Mouse (Mus musculus): ENCODE data around the gene Cd164l2. TPM values are rescaled to one million over a fixed set of nuclear protein-coding genes. Genes with fewer than 3 reads are reported as not detected.

Gene Cd164l2
- polyA plus RNA-seq, 1 experiment from 2014 or later, result 1.1 TPM

DNA sequence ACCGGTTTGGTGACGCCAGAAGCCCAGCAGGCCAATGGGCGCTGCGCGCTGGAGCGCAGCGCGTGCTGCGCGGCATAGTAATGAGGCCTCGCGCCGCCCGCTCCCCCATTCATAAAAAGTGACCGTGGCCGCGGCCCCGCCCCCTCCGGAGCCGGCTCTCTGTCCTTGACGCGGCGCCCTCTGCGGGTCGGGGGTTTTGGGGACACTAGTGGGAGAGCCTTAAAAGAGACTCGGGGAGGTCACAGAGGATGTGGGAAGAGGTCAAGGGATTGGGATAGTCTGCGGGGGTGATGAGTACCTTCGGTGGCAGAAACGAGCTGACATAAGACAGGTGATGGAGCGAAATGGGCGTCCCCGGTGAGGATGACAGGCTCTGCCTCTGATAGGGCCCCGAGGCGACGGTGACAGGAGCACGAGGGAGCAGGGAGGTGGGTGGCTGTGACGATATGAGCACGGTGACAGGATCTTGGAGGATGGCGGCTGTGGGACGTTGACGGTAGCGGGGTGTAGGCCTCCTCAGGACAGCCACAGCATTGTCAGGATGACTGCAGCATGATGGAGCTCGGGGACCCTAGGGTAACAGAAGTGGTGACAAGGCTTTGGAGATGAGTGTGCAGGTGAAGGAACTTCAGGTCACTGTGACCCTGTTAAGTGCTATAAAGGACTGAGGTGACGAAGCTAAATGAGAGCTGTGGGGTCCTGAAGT, 784 bp downstream of the Cd164l2 start:
- peaks cover 14% of the 10 kb centered on the region for H3K4me1 ChIP-seq (replicated peaks; ENCODE audit: control insufficient read depth, insufficient read depth, low read length)
- H3K4me3 ChIP-seq (replicated peaks; ENCODE audit: low read length), result peak overlapping the region; percentile 64
- no peaks in the 10 kb centered on the region for H3K9me3 ChIP-seq (ENCODE audit: control insufficient read depth, low read length)
- peak overlapping the region; percentile 87 for H3K4me2 ChIP-seq (ENCODE audit: low read length)
- WGBS, result 1% methylated on average over 41 of the region's 44 CpGs
- peak; percentile 89 for ATAC-seq
- H3K27me3 ChIP-seq (replicated peaks; ENCODE audit: control insufficient read depth, insufficient read depth, low read length), result peaks cover 6% of the 10 kb centered on the region; the same call in 1 of the 2 replicates
- H3K27ac ChIP-seq (ENCODE audit: low read length), result no peak overlapping the region
- no peaks in the 10 kb centered on the region for H3K36me3 ChIP-seq (ENCODE audit: control insufficient read depth, insufficient read depth)
- H3K9ac ChIP-seq (replicated peaks; ENCODE audit: low read depth, low read length), result peak overlapping the region; percentile 64

DNA sequence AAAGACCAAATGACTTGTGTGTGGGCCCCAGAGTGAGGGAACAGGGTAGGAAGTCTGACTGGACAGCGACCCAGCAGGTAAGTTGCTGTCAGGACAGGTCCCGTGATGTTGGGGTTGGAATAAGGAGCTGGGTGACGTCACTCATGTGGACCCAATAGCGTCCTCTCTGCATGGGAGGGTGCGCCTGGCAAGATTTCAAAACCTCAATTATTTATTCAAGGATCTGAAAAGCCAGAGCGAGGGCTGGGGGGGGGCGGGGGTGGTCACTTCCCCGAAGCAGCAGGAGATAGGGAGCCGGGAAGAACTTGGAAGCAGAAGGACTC, 1.3 kb downstream of the Cd164l2 start:
- Histone ChIP-seq H3K4me1 (replicated peaks; ENCODE audit: control insufficient read depth, insufficient read depth, low read length) (peaks cover 14% of the 10 kb centered on the region), H3K27me3 (replicated peaks; ENCODE audit: control insufficient read depth, insufficient read depth, low read length) (peaks cover 6% of the 10 kb centered on the region; the same call in 1 of the 2 replicates), H3K4me3 (replicated peaks; ENCODE audit: low read length) (peak overlapping the region; percentile 64), H3K9ac (replicated peaks; ENCODE audit: low read depth, low read length) (no peak overlapping the region), H3K36me3 (ENCODE audit: control insufficient read depth, insufficient read depth) (no peaks in the 10 kb centered on the region), H3K27ac (ENCODE audit: low read length) (no peak overlapping the region), H3K4me2 (ENCODE audit: low read length) (peak overlapping the region; percentile 87), H3K9me3 (ENCODE audit: control insufficient read depth, low read length) (no peaks in the 10 kb centered on the region)
- peak; percentile 7; the same call in 1 of the 2 replicates for ATAC-seq
- WGBS, result 0% methylated on average over 9 of the region's 9 CpGs

DNA sequence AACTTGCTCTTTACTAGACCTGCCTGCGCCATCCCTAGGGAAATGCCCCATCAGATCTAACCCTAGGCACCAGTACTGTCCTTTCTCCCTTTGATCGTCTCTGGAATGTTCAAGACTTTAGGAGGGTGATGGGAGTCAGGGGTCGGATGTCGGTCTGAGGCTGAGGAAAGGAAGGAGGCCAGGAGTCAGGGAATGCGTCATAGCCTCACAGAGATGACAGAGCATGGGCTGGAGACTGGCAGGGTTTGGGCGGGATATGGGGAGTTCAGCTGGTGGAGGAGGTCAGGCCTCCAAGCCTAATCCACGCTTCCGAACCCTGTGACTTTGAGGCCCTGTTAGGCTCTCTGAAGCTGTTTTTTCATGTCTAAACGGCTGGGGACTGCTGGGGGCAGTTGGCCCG, 1.7 kb downstream of the Cd164l2 start:
- H3K4me2 ChIP-seq (ENCODE audit: low read length), result peak overlapping the region; percentile 87
- no peak overlapping the region for H3K4me3 ChIP-seq (replicated peaks; ENCODE audit: low read length)
- peaks cover 14% of the 10 kb centered on the region for H3K4me1 ChIP-seq (replicated peaks; ENCODE audit: control insufficient read depth, insufficient read depth, low read length)
- 6% methylated on average over 10 of the region's 10 CpGs for WGBS
- no peak overlapping the region for H3K9ac ChIP-seq (replicated peaks; ENCODE audit: low read depth, low read length)
- H3K9me3 ChIP-seq (ENCODE audit: control insufficient read depth, low read length), result no peaks in the 10 kb centered on the region
- H3K27ac ChIP-seq (ENCODE audit: low read length), result no peak overlapping the region
- ATAC-seq, result no peak
- no peaks in the 10 kb centered on the region for H3K36me3 ChIP-seq (ENCODE audit: control insufficient read depth, insufficient read depth)
- peaks cover 6% of the 10 kb centered on the region; the same call in 1 of the 2 replicates for H3K27me3 ChIP-seq (replicated peaks; ENCODE audit: control insufficient read depth, insufficient read depth, low read length)

DNA sequence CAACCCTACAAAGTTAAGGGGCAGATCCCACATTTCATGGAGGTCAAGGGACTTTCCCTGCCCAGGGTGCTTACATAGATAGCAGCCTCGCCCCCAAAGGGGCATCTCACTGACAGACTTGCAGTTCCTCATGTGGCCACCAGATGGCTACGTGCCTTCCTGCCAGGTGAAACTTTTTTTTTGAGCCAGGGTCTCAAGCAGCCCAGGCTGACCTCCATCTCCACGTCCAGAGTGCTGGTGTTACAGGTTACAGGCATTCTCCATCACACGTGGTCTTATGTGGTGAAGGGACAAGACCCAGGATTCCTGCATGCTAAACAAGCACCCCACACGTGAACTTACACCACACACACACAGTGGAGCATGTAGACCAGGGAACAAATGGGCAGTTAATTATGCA, 5.7 kb downstream of the Cd164l2 start:
- Histone ChIP-seq H3K4me3 (replicated peaks; ENCODE audit: low read length) (no peak overlapping the region), H3K9ac (replicated peaks; ENCODE audit: low read depth, low read length) (no peak overlapping the region), H3K27ac (ENCODE audit: low read length) (no peak overlapping the region), H3K27me3 (replicated peaks; ENCODE audit: control insufficient read depth, insufficient read depth, low read length) (peaks cover 10% of the 10 kb centered on the region), H3K4me2 (ENCODE audit: low read length) (no peak overlapping the region), H3K4me1 (replicated peaks; ENCODE audit: control insufficient read depth, insufficient read depth, low read length) (peaks cover 11% of the 10 kb centered on the region), H3K9me3 (ENCODE audit: control insufficient read depth, low read length) (no peaks in the 10 kb centered on the region), H3K36me3 (ENCODE audit: control insufficient read depth, insufficient read depth) (no peaks in the 10 kb centered on the region)
- ATAC-seq, result no peak
- under 1% methylated on average over 5 of the region's 5 CpGs for WGBS

DNA sequence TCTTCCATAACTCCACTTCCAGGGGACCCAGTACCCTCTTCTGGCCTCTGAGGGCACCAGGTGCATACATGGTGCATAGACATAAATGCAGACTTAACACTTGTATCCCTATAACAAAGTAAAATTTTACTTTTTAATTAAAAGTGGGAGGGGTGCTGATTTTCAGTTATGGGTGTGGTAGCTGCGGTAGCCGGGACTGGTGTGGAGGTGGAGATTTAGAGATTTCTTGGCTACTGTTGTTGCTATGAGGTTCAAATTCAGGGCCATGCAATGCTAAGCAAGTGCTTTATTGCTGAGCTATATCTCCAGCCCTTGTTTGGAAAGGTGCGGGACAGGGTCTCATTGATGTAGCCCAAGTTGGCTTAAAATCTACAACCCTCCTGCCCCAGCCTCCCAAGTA, 6.8 kb downstream of the Cd164l2 start:
- ATAC-seq, result no peak
- 88% methylated on average over 3 of the region's 3 CpGs for WGBS
- Histone ChIP-seq H3K27ac (ENCODE audit: low read length) (no peak overlapping the region), H3K9ac (replicated peaks; ENCODE audit: low read depth, low read length) (no peak overlapping the region), H3K4me1 (replicated peaks; ENCODE audit: control insufficient read depth, insufficient read depth, low read length) (peaks cover 3% of the 10 kb centered on the region; the same call in 1 of the 2 replicates), H3K36me3 (ENCODE audit: control insufficient read depth, insufficient read depth) (no peaks in the 10 kb centered on the region), H3K9me3 (ENCODE audit: control insufficient read depth, low read length) (no peaks in the 10 kb centered on the region), H3K27me3 (replicated peaks; ENCODE audit: control insufficient read depth, insufficient read depth, low read length) (peaks cover 8% of the 10 kb centered on the region), H3K4me3 (replicated peaks; ENCODE audit: low read length) (no peak overlapping the region), H3K4me2 (ENCODE audit: low read length) (no peak overlapping the region)

GRCm38 (mm10) chr4:133220656-133221055, 8.7 kb downstream of the Cd164l2 start:
- Histone ChIP-seq H3K9me3 (ENCODE audit: control insufficient read depth, low read length) (no peaks in the 10 kb centered on the region), H3K36me3 (ENCODE audit: control insufficient read depth, insufficient read depth) (no peaks in the 10 kb centered on the region), H3K27ac (ENCODE audit: low read length) (no peak overlapping the region), H3K9ac (replicated peaks; ENCODE audit: low read depth, low read length) (peak overlapping the region; percentile 41), H3K27me3 (replicated peaks; ENCODE audit: control insufficient read depth, insufficient read depth, low read length) (peaks cover 6% of the 10 kb centered on the region), H3K4me1 (replicated peaks; ENCODE audit: control insufficient read depth, insufficient read depth, low read length) (peaks cover 3% of the 10 kb centered on the region; the same call in 1 of the 2 replicates), H3K4me2 (ENCODE audit: low read length) (peak overlapping the region; percentile 53), H3K4me3 (replicated peaks; ENCODE audit: low read length) (peak overlapping the region; percentile 27)
- no peak for ATAC-seq
- 2% methylated on average over 25 of the region's 25 CpGs for WGBS

GRCm38 (mm10) chr4:133221701-133222100, 9.8 kb downstream of the Cd164l2 start:
- Histone ChIP-seq H3K9ac (replicated peaks; ENCODE audit: low read depth, low read length) (no peak overlapping the region), H3K27me3 (replicated peaks; ENCODE audit: control insufficient read depth, insufficient read depth, low read length) (peaks cover 6% of the 10 kb centered on the region), H3K4me1 (replicated peaks; ENCODE audit: control insufficient read depth, insufficient read depth, low read length) (peaks cover 3% of the 10 kb centered on the region; the same call in 1 of the 2 replicates), H3K27ac (ENCODE audit: low read length) (no peak overlapping the region), H3K4me2 (ENCODE audit: low read length) (no peak overlapping the region), H3K36me3 (ENCODE audit: control insufficient read depth, insufficient read depth) (no peaks in the 10 kb centered on the region), H3K9me3 (ENCODE audit: control insufficient read depth, low read length) (no peaks in the 10 kb centered on the region), H3K4me3 (replicated peaks; ENCODE audit: low read length) (no peak overlapping the region)
- no peak for ATAC-seq
- 81% methylated on average over 8 of the region's 8 CpGs for WGBS

GRCm38 (mm10) chr4:133223875-133224274, 11.9 kb downstream of the Cd164l2 start:
- Histone ChIP-seq H3K27me3 (replicated peaks; ENCODE audit: control insufficient read depth, insufficient read depth, low read length) (peaks cover 6% of the 10 kb centered on the region), H3K27ac (ENCODE audit: low read length) (no peak overlapping the region), H3K4me2 (ENCODE audit: low read length) (no peak overlapping the region), H3K9me3 (ENCODE audit: control insufficient read depth, low read length) (no peaks in the 10 kb centered on the region), H3K4me3 (replicated peaks; ENCODE audit: low read length) (no peak overlapping the region), H3K36me3 (ENCODE audit: control insufficient read depth, insufficient read depth) (no peaks in the 10 kb centered on the region), H3K4me1 (replicated peaks; ENCODE audit: control insufficient read depth, insufficient read depth, low read length) (peaks cover 3% of the 10 kb centered on the region; the same call in 1 of the 2 replicates), H3K9ac (replicated peaks; ENCODE audit: low read depth, low read length) (no peak overlapping the region)
- ATAC-seq, result no peak
- WGBS, result 39% methylated on average over 5 of the region's 5 CpGs

DNA sequence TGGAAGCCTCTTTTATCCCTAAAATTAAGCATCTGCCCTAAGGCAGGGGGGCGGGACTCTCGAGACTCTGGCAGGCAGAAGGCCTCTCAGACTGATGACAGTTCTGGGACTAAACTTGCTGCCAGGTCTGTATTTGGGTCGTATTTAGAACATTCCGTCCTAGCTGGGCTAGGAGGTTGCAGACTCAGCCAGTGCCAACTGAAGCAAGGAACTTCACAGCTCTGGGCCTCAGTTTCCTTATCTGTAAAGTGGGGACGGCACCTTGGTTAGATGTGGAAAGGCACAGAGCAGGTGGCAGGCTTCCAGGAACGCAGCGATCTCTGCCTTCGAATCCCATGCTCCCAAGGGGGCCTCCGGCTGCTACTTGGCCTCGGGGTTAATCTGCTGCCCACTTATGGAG, 14.1 kb downstream of the Cd164l2 start:
- no peak overlapping the region for H3K4me2 ChIP-seq (ENCODE audit: low read length)
- H3K27ac ChIP-seq (ENCODE audit: low read length), result no peak overlapping the region
- H3K9me3 ChIP-seq (ENCODE audit: control insufficient read depth, low read length), result no peaks in the 10 kb centered on the region
- H3K27me3 ChIP-seq (replicated peaks; ENCODE audit: control insufficient read depth, insufficient read depth, low read length), result peaks cover 3% of the 10 kb centered on the region
- H3K4me3 ChIP-seq (replicated peaks; ENCODE audit: low read length), result no peak overlapping the region
- H3K4me1 ChIP-seq (replicated peaks; ENCODE audit: control insufficient read depth, insufficient read depth, low read length), result no peaks in the 10 kb centered on the region
- 72% methylated on average over 10 of the region's 10 CpGs for WGBS
- no peak overlapping the region for H3K9ac ChIP-seq (replicated peaks; ENCODE audit: low read depth, low read length)
- H3K36me3 ChIP-seq (ENCODE audit: control insufficient read depth, insufficient read depth), result no peaks in the 10 kb centered on the region
- no peak for ATAC-seq
